Mouse (Mus musculus) 3134 (cell line): ENCODE data around the gene Smyd3.
"Not testable (repeated sequence)": the region's sequence is repeated elsewhere in the genome, so short reads cannot be mapped to it uniquely, and the experiment has no call there.

ENCODE experiments used
- DNase-seq: peaks from one replicate; pipeline ENCODE4 v3.0.0-alpha.2; 2011; ENCODE audit warnings: low spot score; ENCODE audit not compliant: insufficient read length; ENCODE audit errors: extremely low read depth

Gene Smyd3

GRCm38 (mm10) chr1:179184631-179185030 lies 333.2 kb downstream of the Smyd3 start:
- DNase-seq, result no peak

- DNase-seq, result no peak
Measured at GRCm38 (mm10) chr1:179183499-179183898, 334.3 kb downstream of the Smyd3 start.

- DNase-seq, result no peak
Measured at GRCm38 (mm10) chr1:179180546-179180945, 337.3 kb downstream of the Smyd3 start.

- DNase-seq, result no peak
Measured at GRCm38 (mm10) chr1:179176861-179177658, 340.8 kb downstream of the Smyd3 start.

GRCm38 (mm10) chr1:179174241-179174640 lies 343.6 kb downstream of the Smyd3 start:
- DNase-seq, result no peak

GRCm38 (mm10) chr1:179170555-179170954 lies 347.3 kb downstream of the Smyd3 start:
- DNase-seq, result no peak

GRCm38 (mm10) chr1:179169749-179170148 lies 348.1 kb downstream of the Smyd3 start:
- DNase-seq, result no peak

- DNase-seq, result no peak
Measured at GRCm38 (mm10) chr1:179169161-179169560, 348.7 kb downstream of the Smyd3 start.

GRCm38 (mm10) chr1:179164219-179164618 lies 353.6 kb downstream of the Smyd3 start:
- DNase-seq, result not testable (repeated sequence)

GRCm38 (mm10) chr1:179162752-179163151 lies 355.1 kb downstream of the Smyd3 start:
- not testable (repeated sequence) for DNase-seq

- DNase-seq, result no peak
Measured at GRCm38 (mm10) chr1:179161947-179162346, 355.9 kb downstream of the Smyd3 start.

- DNase-seq, result no peak
Measured at GRCm38 (mm10) chr1:179160697-179161096, 357.1 kb downstream of the Smyd3 start.

GRCm38 (mm10) chr1:179152376-179152775 lies 365.5 kb downstream of the Smyd3 start:
- no peak for DNase-seq

GRCm38 (mm10) chr1:179151275-179151674 lies 366.6 kb downstream of the Smyd3 start:
- no peak for DNase-seq

- DNase-seq, result no peak
Measured at GRCm38 (mm10) chr1:179149468-179150140, 368.2 kb downstream of the Smyd3 start.

GRCm38 (mm10) chr1:179146730-179147167 lies 371.1 kb downstream of the Smyd3 start:
- DNase-seq, result peak; percentile 58

- DNase-seq, result no peak
Measured at GRCm38 (mm10) chr1:179143154-179143832, 374.5 kb downstream of the Smyd3 start.

- DNase-seq, result peak; percentile 40
Measured at GRCm38 (mm10) chr1:179142177-179142576, 375.7 kb downstream of the Smyd3 start.

GRCm38 (mm10) chr1:179141071-179141650 lies 376.7 kb downstream of the Smyd3 start:
- DNase-seq, result peak; percentile 26

GRCm38 (mm10) chr1:179137145-179137477 lies 380.7 kb downstream of the Smyd3 start:
- DNase-seq, result no peak
